Mouse (Mus musculus) liver, embryonic 16.5 days (tissue): ENCODE data around the gene Gm37240. TPM values are rescaled to one million over a fixed set of nuclear protein-coding genes. Genes with fewer than 3 reads are reported as not detected.

Experiments
- ATAC-seq: fragments of 200-750 bp; cut with Nextera tagmentation; 2 replicates; pipeline ENCODE4 v1.8.0; 2017; ENCODE audit warnings: low read depth, mild to moderate bottlenecking, moderate number of reproducible peaks, moderate library complexity
- H3K27ac ChIP-seq: fragments of 300-500 bp; sonication (generic); 2 replicates; pipeline ENCODE4 v1.5.1; 2014; ENCODE audit warnings: mild to moderate bottlenecking, low read length
- H3K27me3 ChIP-seq: fragments of 300-500 bp; sonication (generic); 2 replicates; pipeline ENCODE4 v1.6.1; 2014; ENCODE audit warnings: low read depth, low read length, mixed read lengths; ENCODE audit not compliant: control insufficient read depth, insufficient read depth
- H3K36me3 ChIP-seq: fragments of 300-500 bp; sonication (generic); 2 replicates; pipeline ENCODE4 v1.6.1; 2014; ENCODE audit warnings: mild to moderate bottlenecking; ENCODE audit not compliant: control insufficient read depth, insufficient read depth
- H3K4me1 ChIP-seq: fragments of 300-500 bp; sonication (generic); 2 replicates; pipeline ENCODE4 v1.6.1; 2014; ENCODE audit warnings: low read depth, low read length, mixed read lengths; ENCODE audit not compliant: control insufficient read depth
- H3K4me2 ChIP-seq: fragments of 300-500 bp; sonication (generic); 2 replicates; pipeline ENCODE4 v1.6.1; 2014; ENCODE audit warnings: low read depth, low read length, mixed read lengths
- H3K4me3 ChIP-seq: fragments of 300-500 bp; sonication (generic); 2 replicates; pipeline ENCODE4 v1.5.1; 2014; ENCODE audit warnings: low read depth, mild to moderate bottlenecking, low read length
- H3K9ac ChIP-seq: fragments of 300-500 bp; sonication (generic); 2 replicates; pipeline ENCODE4 v1.6.1; 2014; ENCODE audit warnings: low read depth, low read length
- H3K9me3 ChIP-seq: fragments of 300-500 bp; sonication (generic); replicated peaks from 2 replicates; pipeline ENCODE4 v1.6.1; 2016; ENCODE audit warnings: low read length; ENCODE audit not compliant: control insufficient read depth
- WGBS: fragments of 180-500 bp; shearing (Covaris S2); extraction: QIAGEN DNeasy Blood & Tissue Kit; methylation state at CpG from one replicate; pipeline ENCODE4 v1.1.7; 2014; ENCODE audit not compliant: insufficient replicate concordance; 5-methylcytosine and 5-hydroxymethylcytosine counted together
- microRNA counts: library from miRNA; unstranded; fragments of <30 nt; microRNA quantifications from one replicate; lab custom pipeline; 2016
- microRNA-seq: library from miRNA; unstranded; fragments of <30 nt; microRNA quantifications from one replicate; pipeline ENCODE4, GENCODE M21; 2016
- polyA plus RNA-seq: library from polyadenylated mRNA; unstranded; fragments of >200 nt; fragmentation: Nextera tagmentation; extraction: Ambion mirVana; gene quantifications from 2 replicates; pipeline ENCODE4 v1.2.1, GENCODE M21; 2015

The Gm37240 gene
- polyA plus RNA-seq, 1 experiment from 2014 or later, result 0.65 TPM

DNA sequence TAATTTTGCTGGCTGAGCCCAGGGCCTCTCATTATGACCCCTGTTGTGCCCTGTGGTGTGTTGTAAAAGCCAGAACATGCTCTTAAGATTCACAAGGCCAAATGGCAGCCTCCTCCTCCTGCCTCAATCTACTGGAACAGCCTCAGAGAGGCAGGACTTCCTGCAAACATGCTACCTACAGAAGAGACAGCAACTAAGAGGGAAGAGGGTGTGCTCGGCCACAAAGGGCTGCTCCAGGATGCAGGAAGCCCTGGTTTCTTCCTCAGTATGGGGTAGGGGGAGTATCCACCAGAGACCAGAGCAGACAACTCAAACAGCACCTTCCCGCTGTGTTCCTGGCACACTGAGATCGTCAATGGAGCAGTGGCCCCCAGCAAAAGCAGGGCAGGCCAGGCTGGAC is 1426.8 kb downstream of the Gm37240 start:
- peak overlapping the region; percentile 89 for H3K27ac ChIP-seq
- H3K27me3 ChIP-seq, result no peaks in the 10 kb centered on the region; the same call in 1 of the 2 replicates
- H3K4me2 ChIP-seq, result peak overlapping the region; percentile 52
- no peaks in the 10 kb centered on the region for H3K9me3 ChIP-seq
- 19% methylated on average over 3 of the region's 3 CpGs for WGBS
- H3K4me1 ChIP-seq, result peaks cover 61% of the 10 kb centered on the region
- H3K36me3 ChIP-seq, result peaks cover 44% of the 10 kb centered on the region
- peak overlapping the region; percentile 69 for H3K9ac ChIP-seq
- H3K4me3 ChIP-seq, result peak overlapping the region; percentile 31
- 0 out of 2 replicates have a peak, but pooled peaks have one; percentile 1 for ATAC-seq

DNA sequence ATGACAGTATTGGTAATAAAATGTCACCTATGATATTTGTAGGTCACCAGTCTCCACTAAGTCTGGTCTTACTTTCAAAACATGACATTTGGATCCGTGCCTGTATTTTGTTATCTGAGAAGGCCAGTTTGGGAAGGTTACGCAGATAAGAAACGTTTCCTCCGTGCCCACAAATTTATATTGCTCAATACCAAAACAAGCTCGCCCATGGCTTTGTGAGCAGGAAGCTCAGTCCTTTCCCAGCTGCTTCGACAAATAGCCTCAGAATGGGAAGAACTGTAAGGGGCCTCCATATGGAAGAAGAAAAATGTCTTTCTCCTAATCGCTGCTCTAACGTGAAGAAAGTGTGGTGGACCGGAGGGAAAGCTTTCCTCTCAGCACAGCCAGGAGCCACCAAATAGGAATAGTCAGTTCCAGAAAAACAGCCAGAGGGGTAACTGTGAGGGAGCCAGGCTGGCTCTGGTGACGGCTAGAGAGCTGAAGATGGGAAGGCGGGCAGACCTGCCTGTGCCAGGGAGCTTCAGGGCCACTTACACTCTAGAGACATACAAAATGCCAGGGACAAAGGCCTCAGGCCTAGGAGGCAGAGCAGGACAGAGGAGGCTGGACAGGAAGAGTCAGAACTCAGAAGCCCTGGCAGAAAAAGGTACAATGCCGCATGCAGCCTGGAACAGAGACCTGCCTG is 1431.4 kb downstream of the Gm37240 start:
- H3K27ac ChIP-seq, result peak overlapping the region; percentile 98
- H3K9me3 ChIP-seq, result no peaks in the 10 kb centered on the region
- 18% methylated on average over 12 of the region's 12 CpGs for WGBS
- peak overlapping the region; percentile 38 for H3K4me3 ChIP-seq
- H3K9ac ChIP-seq, result peak overlapping the region; percentile 71
- ATAC-seq, result peak; percentile 83
- no peaks in the 10 kb centered on the region; the same call in 1 of the 2 replicates for H3K27me3 ChIP-seq
- peaks cover 54% of the 10 kb centered on the region for H3K4me1 ChIP-seq
- peak overlapping the region; percentile 70 for H3K4me2 ChIP-seq
- peaks cover 63% of the 10 kb centered on the region for H3K36me3 ChIP-seq

DNA sequence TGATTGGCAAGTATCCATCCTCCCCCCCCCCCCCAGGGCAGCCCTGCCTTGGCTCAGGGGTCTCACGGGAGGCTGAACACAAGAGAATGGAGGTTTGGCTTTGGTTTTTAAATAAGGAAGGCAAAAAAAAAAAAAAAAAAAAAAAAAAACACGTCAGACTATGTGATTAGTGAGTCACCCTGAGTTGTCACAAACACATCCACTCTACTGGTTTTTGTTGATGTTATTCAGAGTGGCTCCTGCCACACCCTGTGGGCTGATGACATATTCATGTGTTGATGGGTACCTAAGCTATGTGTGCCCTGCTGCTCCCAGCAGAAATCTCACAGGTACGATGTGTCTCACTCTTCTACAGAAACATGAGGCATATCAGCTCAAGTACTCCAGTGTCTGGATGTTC is 1436.7 kb downstream of the Gm37240 start:
- H3K36me3 ChIP-seq, result peaks cover 87% of the 10 kb centered on the region

DNA sequence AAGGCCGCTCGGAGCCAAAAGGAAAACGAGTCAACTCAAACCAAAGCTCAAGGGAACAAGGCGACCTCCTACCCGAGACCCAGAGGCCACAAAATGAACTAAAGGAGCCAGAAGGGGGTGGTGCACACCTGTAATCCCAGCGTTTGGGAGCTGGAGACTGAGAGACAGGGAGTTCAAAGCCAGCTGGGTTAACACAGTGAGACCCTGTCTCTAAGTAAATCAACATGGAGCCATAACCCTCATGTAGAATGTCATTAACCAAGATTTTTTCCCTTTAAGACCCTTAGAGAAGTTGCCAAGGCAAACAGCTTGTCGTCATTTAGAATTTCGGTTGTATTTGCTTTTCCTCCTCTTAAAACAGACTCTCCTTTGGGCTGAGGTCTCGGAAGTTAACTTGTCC is 1438.3 kb downstream of the Gm37240 start:
- no peak for ATAC-seq
- Histone ChIP-seq H3K36me3 (peaks cover 92% of the 10 kb centered on the region), H3K27ac (no peak overlapping the region), H3K9me3 (no peaks in the 10 kb centered on the region), H3K4me2 (no peak overlapping the region), H3K27me3 (no peaks in the 10 kb centered on the region), H3K4me1 (peaks cover 2% of the 10 kb centered on the region), H3K9ac (no peak overlapping the region), H3K4me3 (no peak overlapping the region)
- 80% methylated on average over 9 of the region's 9 CpGs for WGBS

More for the DNA sequence above, 1436.7 kb downstream of the Gm37240 start:
- 62% methylated on average over 3 of the region's 3 CpGs for WGBS
- Histone ChIP-seq H3K9ac (no peak overlapping the region), H3K4me3 (no peak overlapping the region), H3K4me2 (no peak overlapping the region), H3K4me1 (peaks cover 16% of the 10 kb centered on the region), H3K27me3 (no peaks in the 10 kb centered on the region), H3K27ac (0 out of 2 replicates have a peak overlapping the region, but pooled peaks have one; percentile 14), H3K9me3 (no peaks in the 10 kb centered on the region)
- ATAC-seq, result peak; percentile 42; the same call in 1 of the 2 replicates

DNA sequence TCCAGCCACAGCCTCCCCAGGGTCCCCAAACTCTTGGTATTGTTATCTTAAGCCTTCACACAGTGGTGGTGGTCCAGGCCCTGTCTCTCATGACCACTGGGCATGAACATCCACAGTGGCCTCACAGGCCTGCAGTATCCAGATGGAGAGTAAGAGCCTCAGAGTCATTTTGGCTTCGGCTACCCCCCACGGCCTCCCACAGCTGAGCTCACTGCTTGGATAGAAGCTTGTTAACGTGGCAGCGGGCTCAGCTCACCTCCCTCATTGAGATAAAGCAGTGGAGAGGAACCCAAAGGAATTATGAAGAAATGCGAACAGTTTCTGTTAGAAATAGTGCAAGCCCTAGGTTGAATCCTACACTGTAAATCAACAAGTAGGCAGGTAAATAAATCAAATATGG is 1439.5 kb downstream of the Gm37240 start:
- no peak for ATAC-seq
- Histone ChIP-seq H3K27ac (no peak overlapping the region), H3K4me3 (no peak overlapping the region), H3K9me3 (no peaks in the 10 kb centered on the region), H3K4me2 (no peak overlapping the region), H3K27me3 (no peaks in the 10 kb centered on the region), H3K4me1 (no peaks in the 10 kb centered on the region), H3K9ac (no peak overlapping the region), H3K36me3 (peaks cover 89% of the 10 kb centered on the region)
- 86% methylated on average over 5 of the region's 5 CpGs for WGBS

MicroRNA genes within 50 kb of the gene (microRNA counts, 519-probe panel; counts per million panel counts)
- microRNA mmu-miR-466k (lab: Ali Mortazavi, UCI), result 1,809 counts per million, percentile 20 among the panel's probes with 10 or more counts

Small RNA genes within 50 kb of the gene (microRNA-seq; reads per million reads assigned to microRNA genes)
- gene Mir466k, result not detected

Other genes starting within 250 kb of the Gm37240 start
- gene Fam160a1, start 70.2 kb downstream of the Gm37240 start, polyA plus RNA-seq, result 0.34 and 0.42 TPM in 2 replicates
- gene Glt28d2, start within 50 bp of the Gm37240 start, polyA plus RNA-seq, result 0.17 and 0.20 TPM in 2 replicates
- gene Sh3d19, start 83.6 kb upstream of the Gm37240 start, polyA plus RNA-seq, result 6.6 and 8.4 TPM in 2 replicates
- not detected in 2 replicates for gene Prss48, start 115.0 kb upstream of the Gm37240 start, polyA plus RNA-seq